Mouse (Mus musculus): ENCODE measurements around the gene Abtb1. TPM values are rescaled to one million over a fixed set of nuclear protein-coding genes. Genes with fewer than 3 reads are reported as not detected.

The Abtb1 gene
- polyA plus RNA-seq, 1 experiment from 2014 or later: 20.9 TPM

DNA sequence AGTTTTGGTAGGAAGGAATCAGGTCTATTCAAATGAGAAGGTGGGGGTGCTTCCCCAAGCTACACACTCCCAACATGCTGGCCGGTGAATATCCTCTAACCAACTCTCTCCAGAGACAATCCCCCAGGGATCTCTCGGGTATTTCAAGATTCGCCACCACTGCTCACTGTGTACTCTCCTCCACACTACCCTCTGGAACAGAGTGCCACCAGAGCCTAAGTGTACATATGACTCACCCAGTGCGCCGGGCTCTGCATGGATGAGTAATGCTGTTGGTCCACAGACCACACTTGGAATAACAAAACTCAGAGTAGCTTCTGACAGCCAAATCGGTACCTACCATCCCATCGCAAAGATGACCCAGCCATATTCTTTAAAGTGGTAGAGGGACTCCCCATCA, 27.7 kb upstream of the Abtb1 start:
- no peak for ATAC-seq (ENCODE audit: insufficient number of reproducible peaks, insufficient read depth, low FRiP score, low read depth)
- Histone ChIP-seq H3K27ac (replicated peaks in 1 of 2; ENCODE audit: control insufficient read depth in 1 of 2, insufficient read depth in 1 of 2, low read depth in 2 of 2, low read length in 2 of 2) (no peak overlapping the region), H3K4me3 (ENCODE audit: control insufficient read depth in 1 of 2, insufficient read depth in 1 of 2, low read depth in 1 of 2, low read length in 2 of 2) (no peak overlapping the region), H3K27me3 (ENCODE audit: control insufficient read depth, insufficient read depth, low read length) (peaks cover 7% of the 10 kb centered on the region; the same call in 1 of the 2 replicates), H3K9ac (ENCODE audit: low read length) (no peak overlapping the region), H3K36me3 (ENCODE audit: control insufficient read depth, insufficient read depth, low read length) (0 out of 2 replicates have a peak, but pooled peaks cover 3% of the 10 kb centered on the region), H3K9me3 (ENCODE audit: control insufficient read depth, low read length) (no peaks in the 10 kb centered on the region), H3K4me1 (ENCODE audit: control insufficient read depth in 2 of 2, insufficient read depth in 2 of 2, low read length in 2 of 2) (peaks cover 2 to 3% of the 10 kb centered on the region in 2 experiments; a peak in 2 of 4 replicates), H3K4me2 (ENCODE audit: low read length) (no peak overlapping the region)
- 72% methylated on average over 7 of the region's 7 CpGs for WGBS

GRCm38 (mm10) chr6:88865704-88866103, 23.9 kb upstream of the Abtb1 start:
- Histone ChIP-seq H3K27ac (replicated peaks in 1 of 2; ENCODE audit: control insufficient read depth in 1 of 2, insufficient read depth in 1 of 2, low read depth in 2 of 2, low read length in 2 of 2) (no peak overlapping the region), H3K27me3 (ENCODE audit: control insufficient read depth, insufficient read depth, low read length) (no peaks in the 10 kb centered on the region), H3K9ac (ENCODE audit: low read length) (no peak overlapping the region), H3K9me3 (ENCODE audit: control insufficient read depth, low read length) (0 out of 2 replicates have a peak, but pooled peaks cover 3% of the 10 kb centered on the region), H3K4me2 (ENCODE audit: low read length) (no peak overlapping the region), H3K36me3 (ENCODE audit: control insufficient read depth, insufficient read depth, low read length) (peaks cover 16% of the 10 kb centered on the region; the same call in 1 of the 2 replicates), H3K4me1 (ENCODE audit: control insufficient read depth in 2 of 2, insufficient read depth in 2 of 2, low read length in 2 of 2) (no peaks in the 10 kb centered on the region), H3K4me3 (ENCODE audit: control insufficient read depth in 1 of 2, insufficient read depth in 1 of 2, low read depth in 1 of 2, low read length in 2 of 2) (no peak overlapping the region)
- 79% methylated on average over 7 of the region's 7 CpGs for WGBS
- ATAC-seq (ENCODE audit: insufficient number of reproducible peaks, insufficient read depth, low FRiP score, low read depth): no peak

- ATAC-seq (ENCODE audit: insufficient number of reproducible peaks, insufficient read depth, low FRiP score, low read depth): no peak
- Histone ChIP-seq H3K4me3 (ENCODE audit: control insufficient read depth in 1 of 2, insufficient read depth in 1 of 2, low read depth in 1 of 2, low read length in 2 of 2) (no peak overlapping the region), H3K36me3 (ENCODE audit: control insufficient read depth, insufficient read depth, low read length) (peaks cover 16% of the 10 kb centered on the region; the same call in 1 of the 2 replicates), H3K4me1 (ENCODE audit: control insufficient read depth in 2 of 2, insufficient read depth in 2 of 2, low read length in 2 of 2) (peaks cover 11 to 20% of the 10 kb centered on the region in 2 experiments), H3K27ac (replicated peaks in 1 of 2; ENCODE audit: control insufficient read depth in 1 of 2, insufficient read depth in 1 of 2, low read depth in 2 of 2, low read length in 2 of 2) (no peak overlapping the region), H3K4me2 (ENCODE audit: low read length) (no peak overlapping the region), H3K9me3 (ENCODE audit: control insufficient read depth, low read length) (0 out of 2 replicates have a peak, but pooled peaks cover 3% of the 10 kb centered on the region), H3K27me3 (ENCODE audit: control insufficient read depth, insufficient read depth, low read length) (no peaks in the 10 kb centered on the region), H3K9ac (ENCODE audit: low read length) (no peak overlapping the region)
- WGBS: 6% methylated on average over 2 of the region's 2 CpGs
Observed at GRCm38 (mm10) chr6:88860914-88861313, 19.1 kb upstream of the Abtb1 start.

DNA sequence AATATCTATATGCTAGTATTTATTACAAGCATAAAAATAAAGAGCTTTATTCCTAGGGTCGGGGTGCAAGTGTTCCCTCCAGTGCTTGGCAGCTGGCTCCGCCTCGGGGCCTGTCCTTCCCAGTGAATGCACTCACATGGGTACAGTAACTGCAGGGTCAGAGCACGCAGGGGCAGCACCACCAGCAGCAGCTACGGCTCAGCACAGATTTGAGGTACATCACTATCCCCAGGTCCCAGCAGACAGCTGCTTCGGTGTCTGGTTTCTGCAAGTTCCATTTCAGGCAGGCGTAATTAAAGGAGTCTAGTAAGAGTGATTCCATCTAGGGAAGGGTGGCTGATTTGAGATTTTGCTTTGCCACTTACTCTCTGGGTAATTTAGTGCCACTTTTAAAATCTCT, 16.6 kb upstream of the Abtb1 start:
- H3K27ac ChIP-seq (replicated peaks in 1 of 2; ENCODE audit: control insufficient read depth in 1 of 2, insufficient read depth in 1 of 2, low read depth in 2 of 2, low read length in 2 of 2): peak overlapping the region; percentile 17 to 91; a peak in 3 of 4 replicates
- 46% methylated on average over 7 of the region's 7 CpGs for WGBS
- H3K4me3 ChIP-seq (ENCODE audit: control insufficient read depth in 1 of 2, insufficient read depth in 1 of 2, low read depth in 1 of 2, low read length in 2 of 2): no peak overlapping the region
- 0 out of 2 replicates have a peak, but pooled peaks cover 3% of the 10 kb centered on the region for H3K9me3 ChIP-seq (ENCODE audit: control insufficient read depth, low read length)
- H3K4me1 ChIP-seq (ENCODE audit: control insufficient read depth in 2 of 2, insufficient read depth in 2 of 2, low read length in 2 of 2): peaks cover 11 to 22% of the 10 kb centered on the region in 2 experiments
- H3K4me2 ChIP-seq (ENCODE audit: low read length): no peak overlapping the region
- peaks cover 6% of the 10 kb centered on the region; the same call in 1 of the 2 replicates for H3K36me3 ChIP-seq (ENCODE audit: control insufficient read depth, insufficient read depth, low read length)
- H3K27me3 ChIP-seq (ENCODE audit: control insufficient read depth, insufficient read depth, low read length): no peaks in the 10 kb centered on the region
- peak overlapping the region; percentile 21; the same call in 1 of the 2 replicates for H3K9ac ChIP-seq (ENCODE audit: low read length)
- no peak for ATAC-seq (ENCODE audit: insufficient number of reproducible peaks, insufficient read depth, low FRiP score, low read depth)

GRCm38 (mm10) chr6:88857830-88858229, 16.0 kb upstream of the Abtb1 start:
- Histone ChIP-seq H3K4me1 (ENCODE audit: control insufficient read depth in 2 of 2, insufficient read depth in 2 of 2, low read length in 2 of 2) (peaks cover 11 to 26% of the 10 kb centered on the region in 2 experiments), H3K4me3 (ENCODE audit: control insufficient read depth in 1 of 2, insufficient read depth in 1 of 2, low read depth in 1 of 2, low read length in 2 of 2) (no peak overlapping the region), H3K4me2 (ENCODE audit: low read length) (no peak overlapping the region; the same call in none of the 2 replicates), H3K9ac (ENCODE audit: low read length) (peak overlapping the region; percentile 35), H3K27ac (replicated peaks in 1 of 2; ENCODE audit: control insufficient read depth in 1 of 2, insufficient read depth in 1 of 2, low read depth in 2 of 2, low read length in 2 of 2) (peak overlapping the region; percentile 91 to 95), H3K36me3 (ENCODE audit: control insufficient read depth, insufficient read depth, low read length) (peaks cover 2% of the 10 kb centered on the region; the same call in 1 of the 2 replicates), H3K9me3 (ENCODE audit: control insufficient read depth, low read length) (0 out of 2 replicates have a peak, but pooled peaks cover 3% of the 10 kb centered on the region), H3K27me3 (ENCODE audit: control insufficient read depth, insufficient read depth, low read length) (no peaks in the 10 kb centered on the region)
- 54% methylated on average over 6 of the region's 6 CpGs for WGBS
- no peak for ATAC-seq (ENCODE audit: insufficient number of reproducible peaks, insufficient read depth, low FRiP score, low read depth)

GRCm38 (mm10) chr6:88857249-88857648, 15.5 kb upstream of the Abtb1 start:
- peaks cover 11 to 27% of the 10 kb centered on the region in 2 experiments for H3K4me1 ChIP-seq (ENCODE audit: control insufficient read depth in 2 of 2, insufficient read depth in 2 of 2, low read length in 2 of 2)
- no peaks in the 10 kb centered on the region for H3K36me3 ChIP-seq (ENCODE audit: control insufficient read depth, insufficient read depth, low read length)
- H3K9me3 ChIP-seq (ENCODE audit: control insufficient read depth, low read length): 0 out of 2 replicates have a peak, but pooled peaks cover 3% of the 10 kb centered on the region
- peak overlapping the region; percentile 35 for H3K9ac ChIP-seq (ENCODE audit: low read length)
- ATAC-seq (ENCODE audit: insufficient number of reproducible peaks, insufficient read depth, low FRiP score, low read depth): peak; percentile 77
- 5% methylated on average over 9 of the region's 9 CpGs for WGBS
- peak overlapping the region; percentile 91 to 95 for H3K27ac ChIP-seq (replicated peaks in 1 of 2; ENCODE audit: control insufficient read depth in 1 of 2, insufficient read depth in 1 of 2, low read depth in 2 of 2, low read length in 2 of 2)
- no peak overlapping the region for H3K4me3 ChIP-seq (ENCODE audit: control insufficient read depth in 1 of 2, insufficient read depth in 1 of 2, low read depth in 1 of 2, low read length in 2 of 2)
- peak overlapping the region; percentile 21 for H3K4me2 ChIP-seq (ENCODE audit: low read length)
- H3K27me3 ChIP-seq (ENCODE audit: control insufficient read depth, insufficient read depth, low read length): no peaks in the 10 kb centered on the region

DNA sequence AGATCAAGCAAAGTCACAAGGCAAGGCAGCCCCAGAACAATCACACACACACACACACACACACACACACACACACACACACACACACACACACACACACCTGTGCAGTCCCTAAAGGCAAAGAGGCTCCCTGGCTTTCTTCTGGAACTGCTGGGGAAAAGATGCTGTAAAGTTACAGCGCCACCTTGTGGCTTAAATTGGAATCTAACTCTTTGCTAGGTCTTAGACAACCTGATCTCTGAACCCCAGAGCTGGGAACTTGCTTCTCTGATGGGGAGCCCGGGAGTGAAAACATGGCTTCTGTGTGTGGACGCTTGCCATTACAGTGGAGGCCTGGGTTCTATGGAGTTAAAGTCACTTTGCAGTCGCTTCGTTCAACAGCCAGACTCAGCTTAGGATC, 13.9 kb upstream of the Abtb1 start:
- H3K9me3 ChIP-seq (ENCODE audit: control insufficient read depth, low read length): 0 out of 2 replicates have a peak, but pooled peaks cover 3% of the 10 kb centered on the region
- no peaks in the 10 kb centered on the region for H3K36me3 ChIP-seq (ENCODE audit: control insufficient read depth, insufficient read depth, low read length)
- no peak overlapping the region for H3K27ac ChIP-seq (replicated peaks in 1 of 2; ENCODE audit: control insufficient read depth in 1 of 2, insufficient read depth in 1 of 2, low read depth in 2 of 2, low read length in 2 of 2)
- H3K9ac ChIP-seq (ENCODE audit: low read length): no peak overlapping the region
- H3K27me3 ChIP-seq (ENCODE audit: control insufficient read depth, insufficient read depth, low read length): no peaks in the 10 kb centered on the region
- peaks cover 11 to 27% of the 10 kb centered on the region in 2 experiments for H3K4me1 ChIP-seq (ENCODE audit: control insufficient read depth in 2 of 2, insufficient read depth in 2 of 2, low read length in 2 of 2)
- ATAC-seq (ENCODE audit: insufficient number of reproducible peaks, insufficient read depth, low FRiP score, low read depth): no peak
- WGBS: 18% methylated on average over 5 of the region's 5 CpGs
- no peak overlapping the region for H3K4me2 ChIP-seq (ENCODE audit: low read length)
- no peak overlapping the region for H3K4me3 ChIP-seq (ENCODE audit: control insufficient read depth in 1 of 2, insufficient read depth in 1 of 2, low read depth in 1 of 2, low read length in 2 of 2)

GRCm38 (mm10) chr6:88854509-88854908, 12.7 kb upstream of the Abtb1 start:
- Histone ChIP-seq H3K27ac (replicated peaks in 1 of 2; ENCODE audit: control insufficient read depth in 1 of 2, insufficient read depth in 1 of 2, low read depth in 2 of 2, low read length in 2 of 2) (no peak overlapping the region), H3K36me3 (ENCODE audit: control insufficient read depth, insufficient read depth, low read length) (no peaks in the 10 kb centered on the region), H3K4me2 (ENCODE audit: low read length) (no peak overlapping the region), H3K27me3 (ENCODE audit: control insufficient read depth, insufficient read depth, low read length) (no peaks in the 10 kb centered on the region), H3K4me3 (ENCODE audit: control insufficient read depth in 1 of 2, insufficient read depth in 1 of 2, low read depth in 1 of 2, low read length in 2 of 2) (no peak overlapping the region), H3K9ac (ENCODE audit: low read length) (no peak overlapping the region), H3K4me1 (ENCODE audit: control insufficient read depth in 2 of 2, insufficient read depth in 2 of 2, low read length in 2 of 2) (peaks cover 11 to 27% of the 10 kb centered on the region in 2 experiments), H3K9me3 (ENCODE audit: control insufficient read depth, low read length) (0 out of 2 replicates have a peak, but pooled peaks cover 3% of the 10 kb centered on the region)
- WGBS: 70% methylated on average over 5 of the region's 5 CpGs
- no peak for ATAC-seq (ENCODE audit: insufficient number of reproducible peaks, insufficient read depth, low FRiP score, low read depth)

All from heart, embryonic 14.5 days (tissue).